Comparison of ENCODE assay signal across 8 mouse cellular contexts in the genomic region with DNA sequence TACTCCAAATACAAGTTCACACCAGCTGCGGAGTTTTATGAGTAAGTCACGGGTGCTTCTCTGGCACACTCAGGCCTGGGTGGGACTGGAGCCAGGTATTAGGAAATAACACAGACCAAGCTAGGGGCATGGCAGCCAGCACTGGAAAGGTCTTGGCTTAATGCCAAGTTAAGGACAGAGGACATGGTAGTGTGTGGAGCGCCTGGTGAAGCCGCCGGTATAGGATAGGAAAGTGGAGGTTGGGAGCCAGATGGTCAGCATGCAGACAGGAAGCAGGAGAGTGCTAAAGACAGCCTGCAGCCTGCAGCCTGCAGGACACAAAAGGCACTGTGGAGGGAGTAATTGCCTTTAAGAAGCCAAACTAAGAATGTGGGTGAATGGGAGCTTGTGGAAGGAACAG. TPM values are rescaled to one million over a fixed set of nuclear protein-coding genes. Genes with fewer than 3 reads are reported as not detected.
DNase-seq lines count a peak whose midpoint lies in the region; ATAC-seq and TF ChIP-seq lines count a peak whose summit lies in the region.

No protein-coding gene starts in this region.

- no peak overlapping the region for H3K4me3 ChIP-seq in midbrain, postnatal 0 days (ENCODE audit: low read depth, low read length)

- no peaks in the 10 kb centered on the region for H3K36me3 ChIP-seq in midbrain, postnatal 0 days (ENCODE audit: insufficient read depth, low read length)

- no peaks in the 10 kb centered on the region for H3K4me1 ChIP-seq in midbrain, postnatal 0 days (ENCODE audit: insufficient read depth, low read length)

- no peak overlapping the region for H3K9ac ChIP-seq in midbrain, postnatal 0 days (replicated peaks; ENCODE audit: low read length, poor library complexity, severe bottlenecking)

- 0 out of 2 replicates have a peak, but pooled peaks have one; percentile 23 for ATAC-seq in midbrain, postnatal 0 days (ENCODE audit: low FRiP score)
- no peak for ATAC-seq in inflammation-experienced regulatory T-cells, adult 6 months

- no peaks in the 10 kb centered on the region for H3K9me3 ChIP-seq in midbrain, postnatal 0 days (ENCODE audit: low read length)

- H3K4me2 ChIP-seq in midbrain, postnatal 0 days (ENCODE audit: low read depth, low read length, poor library complexity, severe bottlenecking), result no peak overlapping the region

- H3K27me3 ChIP-seq in midbrain, postnatal 0 days (ENCODE audit: insufficient read depth, low read length), result no peaks in the 10 kb centered on the region

- TF ChIP-seq CTCF in midbrain, postnatal 0 days (IDR thresholded peaks at IDR 0.05), result no peak

- DNase-seq in layer of hippocampus, postnatal 10 days (ENCODE audit: low spot score in 2 of 2), result peak; percentile 31 to 43
- no peak for DNase-seq in layer of hippocampus, postnatal 36 days
- DNase-seq in adrenal gland, postnatal 36 days, result peak; percentile 79 to 85
- DNase-seq in gastrocnemius, postnatal 25 days, result peak; percentile 55
- peak; percentile 40 for DNase-seq in kidney, adult 9 months
- DNase-seq in midbrain, postnatal 0 days (ENCODE audit: low spot score), result peak; percentile 66
- no peak for DNase-seq in thymus, postnatal 25 days

- H3K27ac ChIP-seq in midbrain, postnatal 0 days (ENCODE audit: low read depth, low read length), result no peak overlapping the region

- 53% methylated on average over 5 of the region's 5 CpGs for WGBS in midbrain, postnatal 0 days

RNA-seq across cellular contexts. Expression of gene Slc6a2, which starts 13.1 kb away (rescaled TPM):
- total RNA-seq in layer of hippocampus, postnatal 10 days (2021), result under 1 TPM; 0.22 to 0.34 TPM
- total RNA-seq in layer of hippocampus, postnatal 36 days (2021), result under 1 TPM in 1 of 2 experiments, not detected in 1; 0.18 TPM
- 10 to 100 TPM in 1 of 2 experiments, 1 to 10 TPM in 1; 9.9 to 13.1 TPM for total RNA-seq in adrenal gland, postnatal 36 days (2021)
- under 1 TPM; 0.11 to 0.26 TPM for total RNA-seq in gastrocnemius, postnatal 25 days (2021)
- 3.4 and 7.6 TPM in 2 replicates for total RNA-seq in midbrain, postnatal 0 days (2014; rRNA removed)
- polyA plus RNA-seq in midbrain, postnatal 0 days (2015; fragmentation: Nextera tagmentation; extraction: Ambion mirVana), result 0.14 and 0.23 TPM in 2 replicates
- not detected for polyA plus RNA-seq in inflammation-experienced regulatory T-cells, adult 6 months (2017; shearing (Covaris generic))

Comparison
In these comparisons a context has a peak if more than half of its experiments do, and no peak if none do; other contexts are left out.
1. DNase-seq: peak in layer of hippocampus, postnatal 10 days (2 of 2), adrenal gland, postnatal 36 days (2 of 2), gastrocnemius, postnatal 25 days (single experiment), kidney, adult 9 months (single experiment) and midbrain, postnatal 0 days (single experiment); none in layer of hippocampus, postnatal 36 days (0 of 2) and thymus, postnatal 25 days (single experiment).